Mouse (Mus musculus) activated CD4-positive, CD25-positive, alpha-beta regulatory T cell, adult 4 months (primary cell): Measurements from ENCODE around the gene Zswim8. TPM values are rescaled to one million over a fixed set of nuclear protein-coding genes. Genes with fewer than 3 reads are reported as not detected.

ENCODE experiments used
- ATAC-seq: one replicate; pipeline ENCODE4 v1.8.0; 2017
- polyA plus RNA-seq, 2 experiments: library from polyadenylated mRNA; unstranded; fragments of 100-300 nt; shearing (Covaris generic); gene quantifications; one replicate each; pipeline ENCODE4 v1.2.1; 2017

Zswim8 gene
- polyA plus RNA-seq, 2 experiments from 2014 or later: 19.2 to 24.8 TPM

DNA sequence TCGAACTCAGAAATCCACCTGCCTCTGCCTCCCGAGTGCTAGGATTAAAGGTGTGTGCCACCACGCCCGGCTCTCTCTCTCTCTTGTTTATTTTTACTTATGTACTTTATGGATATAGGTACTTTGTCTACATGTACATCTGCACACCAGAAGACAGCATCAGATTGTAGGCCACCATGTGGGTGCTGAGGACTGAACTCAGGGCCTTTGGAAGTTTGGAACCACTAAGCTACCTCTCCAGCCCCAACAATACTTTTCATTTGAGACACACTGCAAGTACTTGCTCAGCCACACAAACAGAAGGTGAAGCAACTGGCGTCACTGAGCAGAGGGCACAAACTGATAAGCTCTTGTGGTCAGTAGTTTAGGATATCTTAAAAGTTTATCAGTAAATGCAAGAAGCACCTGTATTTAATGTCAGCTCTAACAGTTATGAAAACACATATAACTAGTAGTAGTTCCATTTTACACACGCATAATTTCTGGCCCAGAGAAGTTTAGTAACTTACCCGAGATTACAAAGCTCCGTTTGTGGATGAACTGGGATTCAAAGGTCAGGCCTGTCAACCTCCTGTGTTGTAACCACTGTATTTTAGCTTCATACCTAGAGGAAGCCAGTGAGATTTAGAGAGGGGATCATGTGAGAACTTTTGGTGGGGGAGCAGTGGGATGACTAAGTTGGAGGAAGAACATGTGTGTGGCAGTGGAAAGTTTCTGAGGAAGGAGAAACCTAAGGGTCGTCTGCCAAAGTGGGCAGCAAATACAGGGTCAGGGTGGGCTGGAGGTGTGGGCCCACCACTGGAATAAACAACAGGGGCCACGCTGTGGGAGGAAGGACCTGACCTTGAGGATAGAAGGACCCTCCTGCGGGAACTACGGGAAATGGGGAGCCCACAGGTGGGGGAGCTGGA is 25.9 kb downstream of the Zswim8 start:
- no peak for ATAC-seq

DNA sequence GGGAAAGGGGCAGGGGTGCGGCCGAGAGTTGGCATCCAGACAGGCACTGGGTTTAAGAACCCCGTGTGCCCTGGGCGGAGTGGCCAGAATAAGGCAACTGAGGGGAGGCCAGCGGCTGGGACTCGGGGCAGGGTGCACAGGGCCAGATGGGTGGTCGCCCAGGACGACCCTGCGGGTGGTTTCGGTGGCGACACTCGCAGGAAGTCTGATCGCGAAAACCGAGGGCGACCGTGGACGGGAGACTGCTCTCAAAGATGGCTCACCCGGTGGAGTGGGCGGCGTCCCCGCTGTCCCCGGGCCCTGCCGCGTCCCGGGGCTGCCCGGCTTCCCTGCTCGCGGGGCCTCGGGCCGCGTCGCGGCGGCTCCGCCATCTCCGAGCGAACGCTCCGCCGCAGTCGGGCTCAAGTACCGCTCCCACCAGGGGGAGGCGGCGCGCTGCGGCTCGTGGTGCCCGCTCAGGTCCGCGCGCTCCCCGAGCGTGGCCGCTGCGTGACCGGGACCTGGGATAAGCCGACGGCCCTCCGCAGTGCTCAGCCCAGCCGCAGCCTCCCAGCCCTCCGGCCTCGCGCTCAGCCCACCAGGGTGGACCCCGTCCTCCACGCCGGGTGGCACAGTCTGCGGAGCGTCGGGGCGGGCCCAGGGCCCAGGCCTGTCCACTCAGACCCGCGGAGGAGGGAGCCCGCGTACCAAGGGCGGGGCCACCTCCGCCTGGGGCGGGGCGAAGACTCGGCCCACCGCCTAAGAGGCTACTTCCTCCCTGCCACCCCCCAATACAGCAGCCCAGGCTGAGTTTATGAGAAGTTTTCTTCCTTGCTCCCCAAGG is 26.8 kb downstream of the Zswim8 start, which contains the start of gene Ndst2:
Gene Ndst2, minus strand, starts transcription at position 611 of the 823 bp plus-strand sequence.
- peak; percentile 93 for ATAC-seq

- no peak for ATAC-seq
These were observed 27.7 kb downstream of the Zswim8 start for GRCm38 (mm10) chr14:20735052-20735451.

- ATAC-seq: no peak
These were observed 28.6 kb downstream of the Zswim8 start for GRCm38 (mm10) chr14:20735892-20736390.

DNA sequence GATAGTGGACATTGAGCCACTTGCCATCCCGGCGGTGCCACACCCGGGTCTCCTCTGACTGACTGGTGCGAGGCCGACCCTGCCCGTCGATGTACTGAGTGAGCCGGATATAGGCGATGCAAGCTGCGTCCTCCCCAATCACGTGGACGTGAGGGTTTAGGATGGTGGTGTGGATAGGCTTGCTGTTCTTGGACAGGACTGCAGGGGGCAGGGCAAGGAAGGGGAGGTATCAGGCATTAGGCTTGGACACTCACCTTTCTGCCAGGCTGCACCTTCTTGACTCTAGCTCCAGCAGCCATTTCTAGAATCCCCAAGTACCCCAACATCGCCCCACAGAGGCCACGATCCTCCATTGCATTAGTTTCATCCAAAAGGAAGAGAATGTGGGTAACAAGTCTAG is 30.0 kb downstream of the Zswim8 start:
- ATAC-seq: no peak

DNA sequence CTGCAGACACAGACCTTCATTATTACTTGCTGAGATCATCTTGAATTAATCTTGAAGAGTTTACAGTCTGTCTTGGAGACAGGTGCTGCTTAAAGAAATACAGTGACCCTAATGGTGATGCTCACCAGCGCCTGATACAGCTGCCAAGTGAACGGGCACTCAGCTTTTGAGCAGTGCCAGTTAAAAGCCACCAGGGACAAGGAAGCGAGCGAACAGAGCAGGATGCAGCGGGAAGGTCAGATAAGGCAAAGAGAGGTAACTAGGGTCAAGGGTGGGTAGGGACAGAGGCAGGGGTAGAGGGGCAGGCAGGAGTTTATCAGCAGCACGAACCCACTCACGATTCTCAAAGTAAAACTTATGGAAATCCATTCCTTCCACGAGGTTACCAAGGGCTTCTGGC is 31.2 kb downstream of the Zswim8 start:
- no peak for ATAC-seq

- ATAC-seq: no peak
These were observed 33.9 kb downstream of the Zswim8 start for GRCm38 (mm10) chr14:20741301-20741700.

DNA sequence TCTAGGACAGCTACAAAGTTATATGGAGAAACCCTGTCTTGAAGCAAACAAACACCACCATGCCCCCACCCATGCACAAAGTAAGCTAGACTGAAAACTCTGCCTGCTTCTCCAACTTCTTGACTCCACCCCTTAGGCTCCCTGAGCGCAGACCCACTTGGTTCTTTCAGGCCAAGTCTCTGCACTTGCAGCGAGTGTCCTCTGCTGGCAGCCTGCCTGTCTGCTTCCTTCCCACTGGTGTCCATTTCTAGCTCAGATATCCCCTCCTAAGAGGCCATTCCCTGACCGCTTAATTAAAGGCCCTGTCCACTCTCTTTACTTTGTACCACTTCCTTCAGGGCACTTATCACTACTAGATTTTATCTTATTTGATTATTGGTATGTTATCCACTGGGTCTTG is 36.3 kb downstream of the Zswim8 start:
- ATAC-seq: no peak

GRCm38 (mm10) chr14:20746935-20747334 is 39.6 kb downstream of the Zswim8 start:
- no peak for ATAC-seq

DNA sequence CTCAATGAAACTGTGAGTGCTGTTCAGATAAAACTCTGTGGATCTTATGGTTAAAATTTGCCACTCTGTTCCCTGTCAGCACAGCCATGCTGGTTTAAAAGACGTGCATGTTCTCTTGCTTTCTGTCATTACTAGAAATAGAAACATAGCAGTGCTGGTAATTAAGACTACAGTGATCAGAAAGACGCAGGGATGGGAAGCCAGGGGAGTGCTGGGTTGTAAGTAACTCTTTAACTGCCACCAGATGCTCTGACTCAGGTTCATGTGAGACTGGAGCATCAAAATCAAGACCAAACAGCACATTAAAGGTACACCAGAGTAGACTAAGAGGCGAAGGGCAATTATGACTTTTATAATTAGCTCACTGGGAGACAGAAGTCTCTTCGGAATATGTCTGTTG is 41.0 kb downstream of the Zswim8 start:
- ATAC-seq: no peak

DNA sequence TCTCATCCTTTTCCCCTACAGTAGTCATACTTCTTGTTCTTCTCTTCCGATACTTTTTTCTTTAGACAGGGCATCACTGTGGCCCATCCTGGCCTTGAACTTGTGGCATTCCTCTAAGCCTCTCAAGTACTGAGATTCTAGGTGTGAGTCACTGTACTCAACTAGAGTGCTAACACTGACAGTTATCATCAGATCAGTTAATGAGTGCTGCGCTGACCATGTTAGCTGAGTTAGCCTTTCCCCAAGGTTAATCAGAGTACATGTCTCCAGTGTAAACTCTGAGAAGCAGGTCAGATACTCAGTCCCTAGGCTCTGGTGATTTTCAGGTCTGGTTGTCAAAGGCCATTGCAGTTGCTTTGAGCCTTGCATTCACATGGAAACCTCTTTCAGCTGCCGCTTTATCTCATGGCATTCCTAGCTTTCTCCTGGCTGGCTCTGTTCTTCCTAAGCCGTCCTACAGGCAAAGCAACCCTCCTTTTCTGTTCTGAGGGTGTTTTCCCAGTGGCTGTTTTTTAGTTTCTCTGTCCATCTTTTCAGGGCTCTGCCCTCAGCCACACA is 42.2 kb downstream of the Zswim8 start:
- no peak for ATAC-seq

- ATAC-seq: no peak
These were observed 43.2 kb downstream of the Zswim8 start for GRCm38 (mm10) chr14:20750503-20750902.

- ATAC-seq: no peak
These were observed 46.4 kb downstream of the Zswim8 start for GRCm38 (mm10) chr14:20753792-20754191.

DNA sequence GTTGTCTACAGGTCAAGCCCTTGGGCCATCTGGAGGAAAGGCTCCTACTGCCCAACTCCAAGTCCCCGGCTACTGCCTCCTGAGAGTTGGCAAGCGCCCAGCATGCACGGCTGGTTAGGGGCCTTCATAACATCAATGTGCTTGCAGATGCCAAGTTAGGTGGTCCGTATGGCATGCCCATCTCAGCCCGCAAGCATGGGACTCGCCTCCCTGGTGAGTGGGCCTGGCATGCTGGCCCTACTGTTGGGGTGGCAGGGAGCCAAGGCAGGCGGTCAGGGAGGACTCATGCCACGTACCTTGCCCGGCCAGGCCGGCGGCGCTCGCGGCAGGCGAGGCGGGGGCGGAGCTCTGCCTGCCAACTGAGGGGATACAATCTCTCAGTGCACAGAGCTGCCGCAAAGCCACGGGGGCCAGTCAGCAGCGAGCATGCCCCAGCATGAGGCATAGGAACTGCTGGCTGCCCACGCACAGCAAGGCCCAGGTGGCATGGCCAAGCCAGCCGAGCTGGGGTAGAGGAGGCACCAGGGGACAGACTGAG is 50.1 kb downstream of the Zswim8 start:
- ATAC-seq: no peak

GRCm38 (mm10) chr14:20758768-20759435 is 51.5 kb downstream of the Zswim8 start:
- ATAC-seq: no peak

- no peak for ATAC-seq
These were observed 57.6 kb downstream of the Zswim8 start for GRCm38 (mm10) chr14:20764942-20765341.

GRCm38 (mm10) chr14:20765642-20766258 is 58.4 kb downstream of the Zswim8 start:
- ATAC-seq: peak; percentile 92

DNA sequence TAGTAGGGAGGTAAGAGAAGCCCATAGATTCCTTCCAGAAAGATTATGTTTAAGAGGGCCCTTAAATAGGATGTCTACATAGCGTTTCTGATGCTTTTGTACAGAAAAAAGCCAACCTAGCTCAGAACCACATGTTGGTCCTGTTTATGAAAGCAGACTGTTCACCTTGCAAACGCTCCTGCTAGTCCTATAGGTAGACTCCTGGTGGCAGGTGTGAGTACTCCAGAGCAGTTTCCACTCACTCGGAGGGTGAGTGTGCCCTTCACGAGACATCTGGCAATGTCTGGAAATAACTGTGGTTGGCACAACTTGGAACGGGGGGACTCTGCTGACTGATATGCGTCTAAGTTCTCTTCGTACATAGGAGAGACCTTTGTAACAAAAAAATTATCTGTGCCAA is 60.6 kb downstream of the Zswim8 start:
- ATAC-seq: no peak

DNA sequence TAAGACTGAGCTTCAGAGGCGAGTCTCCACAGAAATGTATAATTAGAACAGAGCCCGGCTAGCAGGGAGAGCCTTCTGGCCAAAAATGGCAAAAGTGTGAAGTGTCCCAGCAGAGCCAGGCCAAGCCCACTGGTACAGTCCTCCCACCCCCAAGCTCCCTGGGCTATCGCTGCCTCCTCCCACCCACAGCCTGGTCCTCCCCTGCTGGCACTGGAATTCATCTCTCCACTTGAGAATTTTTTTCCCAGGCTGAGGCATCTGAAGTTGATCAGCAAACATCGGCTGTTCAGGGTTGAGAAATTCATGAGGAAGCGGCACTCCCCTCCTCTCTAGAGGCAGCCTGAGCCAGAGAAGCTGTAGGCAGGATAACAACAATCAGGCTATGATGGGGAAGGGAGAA is 61.2 kb downstream of the Zswim8 start:
- ATAC-seq: no peak

DNA sequence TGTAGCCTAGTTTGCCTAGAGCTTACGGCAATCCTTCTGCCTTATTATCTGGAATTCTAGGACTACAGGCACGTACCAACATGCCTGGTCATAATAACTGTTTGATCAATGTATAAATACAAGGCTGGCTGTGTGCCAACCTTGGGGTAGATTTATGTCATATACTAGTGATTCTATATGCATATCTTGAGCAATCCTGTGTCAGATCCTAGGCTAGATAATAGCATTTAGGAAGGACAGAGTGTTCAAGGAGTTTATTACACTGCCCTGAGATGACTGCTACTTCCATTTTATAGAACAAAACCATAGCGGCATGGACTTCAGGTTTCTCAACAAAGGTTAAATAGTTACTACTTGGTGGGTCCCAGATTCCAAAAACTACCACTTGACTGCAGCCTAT is 64.6 kb downstream of the Zswim8 start:
- no peak for ATAC-seq

GRCm38 (mm10) chr14:20772808-20773207 is 65.5 kb downstream of the Zswim8 start:
- ATAC-seq: no peak
